Mouse (Mus musculus): ENCODE results near the gene Gm26741. TPM values are rescaled to one million over a fixed set of nuclear protein-coding genes. Genes with fewer than 3 reads are reported as not detected.

The Gm26741 gene
- polyA plus RNA-seq, 1 experiment from 2014 or later, result not detected

DNA sequence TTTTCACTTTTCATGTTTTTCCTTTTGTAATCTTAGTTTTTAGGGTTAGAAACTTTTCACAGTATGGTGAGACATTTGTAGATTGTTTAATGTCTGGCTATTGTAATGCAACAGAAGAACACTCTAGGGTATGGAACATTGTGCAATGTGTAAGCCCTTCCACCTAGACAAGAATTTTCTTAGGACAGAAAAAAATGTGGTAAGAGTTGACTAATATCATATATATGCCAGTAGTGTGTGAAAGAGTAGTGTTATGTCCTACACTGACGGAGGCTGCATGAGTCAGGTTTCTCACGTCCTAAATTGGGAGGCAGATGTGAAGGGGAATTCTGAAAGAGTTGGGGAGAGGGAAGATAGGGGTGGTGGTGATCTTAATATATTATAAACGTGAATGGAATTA is 41.2 kb downstream of the Gm26741 start:
- no peak overlapping the region for H3K27ac ChIP-seq (ENCODE audit: low read depth, low read length)
- 65% methylated on average over 3 of the region's 3 CpGs for WGBS
- no peaks in the 10 kb centered on the region for H3K4me1 ChIP-seq (replicated peaks; ENCODE audit: control insufficient read depth, insufficient read depth, low read length)

GRCm38 (mm10) chr10:52405160-52405559 is 46.6 kb downstream of the Gm26741 start:
- H3K4me1 ChIP-seq (replicated peaks; ENCODE audit: control insufficient read depth, insufficient read depth, low read length), result no peaks in the 10 kb centered on the region
- H3K4me3 ChIP-seq (ENCODE audit: low read depth, low read length), result no peak overlapping the region
- no peaks in the 10 kb centered on the region for H3K27me3 ChIP-seq (ENCODE audit: control insufficient read depth, insufficient read depth, low read length)
- no peak overlapping the region for H3K27ac ChIP-seq (ENCODE audit: low read depth, low read length)
- WGBS, result 92% methylated on average over 13 of the region's 13 CpGs
- no peaks in the 10 kb centered on the region for H3K36me3 ChIP-seq (ENCODE audit: control insufficient read depth, insufficient read depth, low read length)
- no peak overlapping the region for H3K9ac ChIP-seq (ENCODE audit: low read length)
- no peak for DNase-seq (ENCODE audit: low spot score)
- H3K9me3 ChIP-seq (ENCODE audit: control insufficient read depth, low read length), result no peaks in the 10 kb centered on the region
- ATAC-seq (replicated peaks; ENCODE audit: low FRiP score), result no peak
- H3K4me2 ChIP-seq (ENCODE audit: low read depth, low read length, severe bottlenecking), result no peak overlapping the region

More for the DNA sequence above, 41.2 kb downstream of the Gm26741 start:
- H3K9me3 ChIP-seq (ENCODE audit: control insufficient read depth, low read length), result no peaks in the 10 kb centered on the region
- ATAC-seq (replicated peaks; ENCODE audit: low FRiP score), result no peak
- no peak for DNase-seq (ENCODE audit: low spot score)
- H3K4me2 ChIP-seq (ENCODE audit: low read depth, low read length, severe bottlenecking), result no peak overlapping the region
- H3K9ac ChIP-seq (ENCODE audit: low read length), result no peak overlapping the region
- no peaks in the 10 kb centered on the region for H3K36me3 ChIP-seq (ENCODE audit: control insufficient read depth, insufficient read depth, low read length)
- no peak overlapping the region for H3K4me3 ChIP-seq (ENCODE audit: low read depth, low read length)
- H3K27me3 ChIP-seq (ENCODE audit: control insufficient read depth, insufficient read depth, low read length), result no peaks in the 10 kb centered on the region

DNA sequence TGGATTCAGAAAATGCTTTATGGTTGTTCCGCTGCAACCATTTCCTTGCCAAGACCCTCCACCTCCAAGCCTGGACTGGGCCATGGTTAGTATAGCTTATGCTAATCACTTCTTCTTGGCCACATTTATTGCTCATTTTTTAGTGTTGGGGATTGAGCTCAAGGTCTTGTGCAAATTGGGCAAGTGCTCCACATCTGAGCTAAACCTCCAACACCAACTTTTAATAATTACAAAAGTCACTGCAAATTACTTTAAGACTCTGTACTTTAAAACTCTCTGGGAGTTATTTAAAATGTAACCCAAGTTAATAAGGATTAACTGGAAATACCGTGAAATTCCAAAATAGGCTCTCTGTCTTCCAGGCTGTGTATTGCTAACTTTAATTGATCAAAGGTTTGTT is 49.0 kb downstream of the Gm26741 start:
- Histone ChIP-seq H3K27me3 (ENCODE audit: control insufficient read depth, insufficient read depth, low read length) (no peaks in the 10 kb centered on the region), H3K4me1 (replicated peaks; ENCODE audit: control insufficient read depth, insufficient read depth, low read length) (no peaks in the 10 kb centered on the region), H3K4me2 (ENCODE audit: low read depth, low read length, severe bottlenecking) (no peak overlapping the region), H3K4me3 (ENCODE audit: low read depth, low read length) (no peak overlapping the region), H3K36me3 (ENCODE audit: control insufficient read depth, insufficient read depth, low read length) (no peaks in the 10 kb centered on the region), H3K27ac (ENCODE audit: low read depth, low read length) (no peak overlapping the region), H3K9ac (ENCODE audit: low read length) (no peak overlapping the region), H3K9me3 (ENCODE audit: control insufficient read depth, low read length) (no peaks in the 10 kb centered on the region)
- 89% methylated on average over 2 of the region's 2 CpGs for WGBS
- ATAC-seq (replicated peaks; ENCODE audit: low FRiP score) (no peak), DNase-seq (ENCODE audit: low spot score) (no peak)

Other genes with a start within 250 kb of the Gm26741 start
- gene Ros1, start 163.5 kb upstream of the Gm26741 start, polyA plus RNA-seq (2014; fragmentation: Nextera tagmentation; extraction: Ambion mirVana), result not detected in 2 replicates
- 22.0 and 23.9 TPM in 2 replicates for gene Dcbld1, start 125.1 kb upstream of the Gm26741 start, polyA plus RNA-seq (2014; fragmentation: Nextera tagmentation; extraction: Ambion mirVana)
- 15.2 and 16.2 TPM in 2 replicates for gene Gopc, start 23.4 kb downstream of the Gm26741 start, polyA plus RNA-seq (2014; fragmentation: Nextera tagmentation; extraction: Ambion mirVana)
- gene Nepn, start 30.2 kb downstream of the Gm26741 start, polyA plus RNA-seq (2014; fragmentation: Nextera tagmentation; extraction: Ambion mirVana), result not detected in 2 replicates
- 15.1 and 16.9 TPM in 2 replicates for gene Nus1, start 58.8 kb downstream of the Gm26741 start, polyA plus RNA-seq (2014; fragmentation: Nextera tagmentation; extraction: Ambion mirVana)

All from forebrain, embryonic 11.5 days (tissue).